Mouse (Mus musculus): ENCODE results near the gene Sec14l3. TPM values are rescaled to one million over a fixed set of nuclear protein-coding genes. Genes with fewer than 3 reads are reported as not detected.
A peak's percentile ranks its signal among the peaks of the same experiment; 100 is the strongest.

Sec14l3 gene
- polyA plus RNA-seq, 1 experiment: not detected

DNA sequence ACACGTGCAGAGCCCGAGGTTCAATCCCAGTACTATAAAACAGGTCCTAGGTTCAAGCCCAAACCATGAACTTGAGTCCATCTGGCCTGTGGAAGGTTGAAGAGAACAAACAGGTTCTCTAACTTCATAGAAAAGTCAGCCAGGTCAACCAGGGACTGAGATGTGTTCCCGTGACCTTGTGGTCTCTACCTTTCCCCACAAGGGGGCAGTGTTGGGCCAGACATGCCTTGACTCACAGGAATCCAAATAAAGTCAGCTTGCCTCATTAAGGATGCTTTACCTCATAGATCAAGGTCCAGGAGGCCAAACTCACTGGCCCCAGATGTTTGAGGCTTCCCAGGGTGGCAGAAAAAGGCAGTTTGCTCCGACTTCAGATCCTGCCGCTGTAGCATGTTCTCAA is 11.1 kb upstream of the Sec14l3 start:
- no peak overlapping the region for H3K27ac ChIP-seq (ENCODE audit: insufficient read depth, low read length)
- 25% methylated on average over 5 of the region's 5 CpGs for WGBS

DNA sequence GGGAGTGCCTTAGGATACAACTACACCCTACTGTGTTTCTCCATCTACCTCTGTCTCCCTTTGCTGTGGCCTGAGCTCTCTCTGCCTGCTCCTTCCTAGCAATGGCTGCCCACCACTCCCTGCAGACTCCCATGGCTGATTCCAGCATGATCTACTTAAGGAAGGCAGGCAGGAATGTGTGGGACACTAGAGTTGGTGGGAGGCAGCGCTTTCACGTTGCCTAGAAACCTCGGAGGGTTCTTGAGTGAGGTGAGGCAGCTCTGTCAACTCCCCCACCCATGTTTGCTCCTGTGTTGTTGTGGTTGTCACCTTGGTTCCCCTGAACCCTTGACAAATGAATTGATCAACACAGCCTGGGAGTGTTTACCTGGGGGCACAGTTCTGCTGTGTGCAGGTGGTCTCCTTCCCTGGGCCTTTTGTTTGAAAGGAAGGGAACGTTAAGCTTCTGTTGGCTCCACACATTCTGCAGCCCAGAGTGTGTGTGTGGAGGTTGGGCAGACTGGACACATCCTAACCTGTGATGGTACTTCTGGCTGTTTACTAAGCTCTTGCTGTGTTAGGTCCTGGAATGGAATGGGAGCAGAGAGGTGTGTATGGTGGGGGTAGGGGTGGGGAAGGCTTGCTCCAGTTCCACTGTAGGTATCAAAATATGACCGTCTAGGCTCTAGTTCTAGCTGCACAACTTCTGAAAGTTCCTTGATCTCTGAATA is 3.6 kb upstream of the Sec14l3 start:
- no peaks in the 10 kb centered on the region for H3K4me1 ChIP-seq (ENCODE audit: control insufficient read depth, insufficient read depth, insufficient read length)
- DNase-seq (ENCODE audit: low read depth in 1 of 2, low spot score in 2 of 2): no peak
- H3K27ac ChIP-seq (ENCODE audit: insufficient read depth, low read length): no peak overlapping the region
- H3K36me3 ChIP-seq (ENCODE audit: control insufficient read depth, insufficient read depth, low read length): no peaks in the 10 kb centered on the region
- H3K27me3 ChIP-seq (ENCODE audit: control insufficient read depth, insufficient read depth, low read length): no peaks in the 10 kb centered on the region
- H3K4me3 ChIP-seq (ENCODE audit: extremely low read depth, insufficient read depth, insufficient read length): no peak overlapping the region
- 75% methylated on average over 5 of the region's 5 CpGs for WGBS
- TF ChIP-seq POLR2A (IDR thresholded peaks at IDR 0.05; ENCODE audit: low read depth, low read length): no peak
- TF ChIP-seq CTCF (IDR thresholded peaks at IDR 0.05; ENCODE audit: extremely low read depth, insufficient read depth, insufficient read length, insufficient replicate concordance): no peak

More for the DNA sequence above, 11.1 kb upstream of the Sec14l3 start:
- TF ChIP-seq POLR2A (IDR thresholded peaks at IDR 0.05; ENCODE audit: low read depth, low read length) (no peak), CTCF (IDR thresholded peaks at IDR 0.05; ENCODE audit: extremely low read depth, insufficient read depth, insufficient read length, insufficient replicate concordance) (peak; percentile 73; the same call in 1 of the 2 replicates)
- DNase-seq (ENCODE audit: low read depth in 1 of 2, low spot score in 2 of 2): peak; percentile 15 to 45
- H3K36me3 ChIP-seq (ENCODE audit: control insufficient read depth, insufficient read depth, low read length): no peaks in the 10 kb centered on the region
- H3K4me3 ChIP-seq (ENCODE audit: extremely low read depth, insufficient read depth, insufficient read length): no peak overlapping the region
- no peaks in the 10 kb centered on the region for H3K4me1 ChIP-seq (ENCODE audit: control insufficient read depth, insufficient read depth, insufficient read length)
- no peaks in the 10 kb centered on the region for H3K27me3 ChIP-seq (ENCODE audit: control insufficient read depth, insufficient read depth, low read length)

DNA sequence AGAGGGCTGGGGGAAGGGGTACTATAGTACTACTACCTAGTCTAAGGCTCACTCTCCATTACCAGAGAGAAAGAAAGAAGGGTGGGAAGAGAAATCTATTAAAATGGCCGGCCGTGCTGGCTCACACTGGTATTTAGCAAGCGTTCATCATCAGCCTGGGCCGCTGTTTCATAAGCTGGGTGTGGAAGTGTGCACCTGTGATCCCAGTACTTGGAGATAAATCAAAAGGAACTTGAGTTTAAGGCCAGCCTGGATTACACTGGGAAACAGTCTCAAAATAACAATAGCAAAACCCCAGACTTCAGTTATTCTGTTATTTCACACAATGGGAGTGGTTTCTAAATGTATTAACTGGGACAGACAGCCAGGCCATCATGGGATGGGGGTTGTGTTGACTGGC is 2.1 kb upstream of the Sec14l3 start:
- no peak for DNase-seq (ENCODE audit: low read depth in 1 of 2, low spot score in 2 of 2)
- H3K36me3 ChIP-seq (ENCODE audit: control insufficient read depth, insufficient read depth, low read length): no peaks in the 10 kb centered on the region

DNA sequence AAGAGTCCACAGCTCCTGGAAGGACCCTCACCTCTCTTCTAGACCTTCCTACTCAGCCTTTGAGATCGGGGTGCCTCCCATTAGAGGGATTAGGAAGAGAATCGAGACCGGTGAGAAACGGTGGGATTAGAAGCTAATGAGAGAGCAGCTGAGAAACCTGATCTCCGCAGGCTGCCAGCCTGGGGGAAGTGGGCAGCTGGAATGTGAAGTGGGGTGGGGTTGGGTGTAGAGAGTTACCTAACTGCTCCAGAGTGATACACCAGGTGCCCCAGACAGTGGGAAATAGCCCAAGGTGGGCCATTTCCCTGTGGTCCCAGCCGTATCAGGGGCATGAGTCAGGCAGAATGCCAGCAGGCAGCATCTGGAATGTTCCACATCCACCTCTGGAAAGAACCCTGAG is 1.7 kb upstream of the Sec14l3 start:
- TF ChIP-seq CTCF (IDR thresholded peaks at IDR 0.05; ENCODE audit: extremely low read depth, insufficient read depth, insufficient read length, insufficient replicate concordance) (no peak), POLR2A (IDR thresholded peaks at IDR 0.05; ENCODE audit: low read depth, low read length) (no peak)
- no peaks in the 10 kb centered on the region for H3K36me3 ChIP-seq (ENCODE audit: control insufficient read depth, insufficient read depth, low read length)
- H3K4me1 ChIP-seq (ENCODE audit: control insufficient read depth, insufficient read depth, insufficient read length): no peaks in the 10 kb centered on the region
- 67% methylated on average over 6 of the region's 6 CpGs for WGBS
- DNase-seq (ENCODE audit: low read depth in 1 of 2, low spot score in 2 of 2): no peak
- no peak overlapping the region for H3K4me3 ChIP-seq (ENCODE audit: extremely low read depth, insufficient read depth, insufficient read length)
- no peaks in the 10 kb centered on the region for H3K27me3 ChIP-seq (ENCODE audit: control insufficient read depth, insufficient read depth, low read length)
- no peak overlapping the region for H3K27ac ChIP-seq (ENCODE audit: insufficient read depth, low read length)

More for the DNA sequence above, 2.1 kb upstream of the Sec14l3 start:
- no peak overlapping the region for H3K4me3 ChIP-seq (ENCODE audit: extremely low read depth, insufficient read depth, insufficient read length)
- H3K27ac ChIP-seq (ENCODE audit: insufficient read depth, low read length): no peak overlapping the region
- H3K4me1 ChIP-seq (ENCODE audit: control insufficient read depth, insufficient read depth, insufficient read length): no peaks in the 10 kb centered on the region
- 87% methylated on average over 4 of the region's 4 CpGs for WGBS
- TF ChIP-seq CTCF (IDR thresholded peaks at IDR 0.05; ENCODE audit: extremely low read depth, insufficient read depth, insufficient read length, insufficient replicate concordance) (no peak), POLR2A (IDR thresholded peaks at IDR 0.05; ENCODE audit: low read depth, low read length) (no peak)
- H3K27me3 ChIP-seq (ENCODE audit: control insufficient read depth, insufficient read depth, low read length): no peaks in the 10 kb centered on the region

- no peaks in the 10 kb centered on the region for H3K27me3 ChIP-seq (ENCODE audit: control insufficient read depth, insufficient read depth, low read length)
- H3K4me3 ChIP-seq (ENCODE audit: extremely low read depth, insufficient read depth, insufficient read length): no peak overlapping the region
- TF ChIP-seq CTCF (IDR thresholded peaks at IDR 0.05; ENCODE audit: extremely low read depth, insufficient read depth, insufficient read length, insufficient replicate concordance) (no peak), POLR2A (IDR thresholded peaks at IDR 0.05; ENCODE audit: low read depth, low read length) (no peak)
- H3K36me3 ChIP-seq (ENCODE audit: control insufficient read depth, insufficient read depth, low read length): no peaks in the 10 kb centered on the region
- H3K4me1 ChIP-seq (ENCODE audit: control insufficient read depth, insufficient read depth, insufficient read length): no peaks in the 10 kb centered on the region
- DNase-seq (ENCODE audit: low read depth in 1 of 2, low spot score in 2 of 2): no peak
- H3K27ac ChIP-seq (ENCODE audit: insufficient read depth, low read length): no peak overlapping the region
- WGBS: 79% methylated on average over 1 of the region's 1 CpGs
Measured at GRCm38 (mm10) chr11:4069664-4070063, 5.0 kb downstream of the Sec14l3 start.

GRCm38 (mm10) chr11:4076633-4077032 is 12.0 kb downstream of the Sec14l3 start:
- DNase-seq (ENCODE audit: low read depth in 1 of 2, low spot score in 2 of 2): no peak
- 10% methylated on average over 8 of the region's 8 CpGs for WGBS
- H3K36me3 ChIP-seq (ENCODE audit: control insufficient read depth, insufficient read depth, low read length): no peaks in the 10 kb centered on the region

DNA sequence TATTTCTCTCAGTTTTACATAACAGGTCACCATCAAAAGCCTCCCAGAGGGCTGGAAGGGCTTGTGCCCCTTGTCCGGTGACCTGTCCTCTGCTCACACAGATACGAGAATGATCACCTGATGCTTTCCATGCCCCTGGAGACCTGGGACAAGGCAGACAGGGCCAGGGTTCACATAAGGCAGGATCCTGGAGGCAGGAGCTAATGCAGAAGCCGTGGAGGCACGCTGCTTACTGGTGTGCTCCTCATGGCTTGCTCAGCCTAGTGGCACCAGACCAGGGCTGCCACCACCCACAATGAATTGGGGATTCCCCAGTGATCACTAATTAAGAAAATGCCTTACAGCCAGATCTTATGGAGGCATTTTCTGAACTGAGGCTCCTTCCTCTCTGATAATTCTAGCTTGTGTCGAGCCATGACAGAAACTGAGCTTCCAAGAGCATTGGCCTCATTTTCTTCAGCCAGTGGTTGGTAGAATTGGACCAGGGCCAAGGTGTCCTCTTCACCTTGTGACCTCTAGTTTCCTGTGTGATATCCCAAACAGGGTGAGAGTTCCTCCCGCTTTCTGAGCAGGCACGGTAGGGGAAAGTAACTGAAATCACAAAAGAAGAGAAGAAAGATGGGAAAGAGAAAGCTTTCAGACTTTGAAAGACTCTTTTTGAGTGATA is 13.8 kb downstream of the Sec14l3 start:
- Histone ChIP-seq H3K4me1 (ENCODE audit: control insufficient read depth, insufficient read depth, insufficient read length) (no peaks in the 10 kb centered on the region), H3K27ac (ENCODE audit: insufficient read depth, low read length) (no peak overlapping the region), H3K36me3 (ENCODE audit: control insufficient read depth, insufficient read depth, low read length) (no peaks in the 10 kb centered on the region), H3K4me3 (ENCODE audit: extremely low read depth, insufficient read depth, insufficient read length) (no peak overlapping the region), H3K27me3 (ENCODE audit: control insufficient read depth, insufficient read depth, low read length) (no peaks in the 10 kb centered on the region)
- TF ChIP-seq POLR2A (IDR thresholded peaks at IDR 0.05; ENCODE audit: low read depth, low read length) (no peak), CTCF (IDR thresholded peaks at IDR 0.05; ENCODE audit: extremely low read depth, insufficient read depth, insufficient read length, insufficient replicate concordance) (no peak)
- 78% methylated on average over 7 of the region's 7 CpGs for whole genome bisulfite sequencing
- no peak for DNase-seq (ENCODE audit: low read depth in 1 of 2, low spot score in 2 of 2)

More at GRCm38 (mm10) chr11:4076633-4077032, 12.0 kb downstream of the Sec14l3 start:
- no peaks in the 10 kb centered on the region for H3K4me1 ChIP-seq (ENCODE audit: control insufficient read depth, insufficient read depth, insufficient read length)
- no peaks in the 10 kb centered on the region for H3K27me3 ChIP-seq (ENCODE audit: control insufficient read depth, insufficient read depth, low read length)
- no peak overlapping the region for H3K27ac ChIP-seq (ENCODE audit: insufficient read depth, low read length)
- H3K4me3 ChIP-seq (ENCODE audit: extremely low read depth, insufficient read depth, insufficient read length): no peak overlapping the region
- TF ChIP-seq POLR2A (IDR thresholded peaks at IDR 0.05; ENCODE audit: low read depth, low read length) (no peak), CTCF (IDR thresholded peaks at IDR 0.05; ENCODE audit: extremely low read depth, insufficient read depth, insufficient read length, insufficient replicate concordance) (no peak)

Data from spleen, adult 2 months (tissue).